Comparison of ENCODE assay signal across 9 mouse cellular contexts in genomic region chr6:48553819-48554218, GRCm38 (mm10). TPM values are rescaled to one million over a fixed set of nuclear protein-coding genes. Genes with fewer than 3 reads are reported as not detected.
DNase-seq lines count a peak whose midpoint lies in the region; ATAC-seq and TF ChIP-seq lines count a peak whose summit lies in the region.
"Had no signal": no experiment of that assay in that cellular context is flagged by ENCODE, and none has a peak within 500 bp of the region (broad histone marks: within the 10 kb centered on the region; RNA-seq: fewer than 3 reads in every experiment).

No protein-coding gene starts in this region.

- peak overlapping the region; percentile 75 for H3K4me2 ChIP-seq in heart, embryonic 15.5 days
- H3K4me2 ChIP-seq in hindbrain, embryonic 12.5 days (replicated peaks) = peak overlapping the region; percentile 78
- H3K4me2 ChIP-seq in midbrain, embryonic 15.5 days = peak overlapping the region; percentile 72

- H3K9me3 ChIP-seq in heart, embryonic 15.5 days (replicated peaks) = no peaks in the 10 kb centered on the region
- no peaks in the 10 kb centered on the region for H3K9me3 ChIP-seq in hindbrain, embryonic 12.5 days (replicated peaks)
- no peaks in the 10 kb centered on the region for H3K9me3 ChIP-seq in midbrain, embryonic 15.5 days

- TF ChIP-seq POLR2A in cortical plate, adult 2 months (IDR thresholded peaks at IDR 0.05; ENCODE audit: extremely low read depth, insufficient read depth, low read length) = no peak

- peaks cover 3% of the 10 kb centered on the region; the same call in 1 of the 2 replicates for H3K36me3 ChIP-seq in heart, embryonic 15.5 days
- H3K36me3 ChIP-seq in hindbrain, embryonic 12.5 days = peaks cover 14% of the 10 kb centered on the region
- peaks cover 6% of the 10 kb centered on the region; the same call in 1 of the 2 replicates for H3K36me3 ChIP-seq in midbrain, embryonic 15.5 days (replicated peaks)

- H3K9ac ChIP-seq in heart, embryonic 15.5 days = peak overlapping the region; percentile 61
- peak overlapping the region; percentile 74 for H3K9ac ChIP-seq in hindbrain, embryonic 12.5 days
- peak overlapping the region; percentile 65 for H3K9ac ChIP-seq in midbrain, embryonic 15.5 days

- H3K4me3 ChIP-seq in heart, embryonic 15.5 days = peak overlapping the region; percentile 64
- H3K4me3 ChIP-seq in cortical plate, adult 2 months (ENCODE audit: insufficient read depth, low read length) = peak overlapping the region; percentile 44; the same call in 1 of the 2 replicates
- peak overlapping the region; percentile 46 for H3K4me3 ChIP-seq in hindbrain, embryonic 12.5 days
- H3K4me3 ChIP-seq in midbrain, embryonic 15.5 days = peak overlapping the region; percentile 48

- TF ChIP-seq CTCF in cortical plate, adult 2 months (IDR thresholded peaks at IDR 0.05; ENCODE audit: extremely low read depth, insufficient read depth, low read length) = no peak

- H3K27me3 ChIP-seq in heart, embryonic 15.5 days = no peaks in the 10 kb centered on the region
- H3K27me3 ChIP-seq in hindbrain, embryonic 12.5 days = no peaks in the 10 kb centered on the region
- H3K27me3 ChIP-seq in midbrain, embryonic 15.5 days (replicated peaks) = no peaks in the 10 kb centered on the region; the same call in 1 of the 2 replicates

- 69% methylated on average over 4 of the region's 4 CpGs for WGBS in heart, embryonic 15.5 days
- WGBS in hindbrain, embryonic 12.5 days = 77% methylated on average over 4 of the region's 4 CpGs
- 77% methylated on average over 4 of the region's 4 CpGs for WGBS in midbrain, embryonic 15.5 days

- ATAC-seq in heart, embryonic 15.5 days (replicated peaks; ENCODE audit: insufficient number of reproducible peaks, insufficient read depth, low FRiP score, low read depth) = no peak
- peak; percentile 23 for ATAC-seq in hindbrain, embryonic 12.5 days (ENCODE audit: low FRiP score)
- ATAC-seq in midbrain, embryonic 15.5 days (replicated peaks) = peak; percentile 18

- DNase-seq in heart, adult 8-10 months (ENCODE audit: low spot score) = no peak
- no peak for DNase-seq in retina, embryonic 14.5 days (ENCODE audit: low spot score)
- DNase-seq in adrenal gland, postnatal 25 days = no peak
- no peak for DNase-seq in right cerebral cortex, postnatal 4 days

- peaks cover 14% of the 10 kb centered on the region for H3K4me1 ChIP-seq in heart, embryonic 15.5 days (replicated peaks)
- peaks cover 7% of the 10 kb centered on the region for H3K4me1 ChIP-seq in cortical plate, adult 2 months (ENCODE audit: control insufficient read depth, insufficient read depth, low read length)
- peaks cover 17% of the 10 kb centered on the region for H3K4me1 ChIP-seq in hindbrain, embryonic 12.5 days
- peaks cover 21% of the 10 kb centered on the region for H3K4me1 ChIP-seq in midbrain, embryonic 15.5 days

- peak overlapping the region; percentile 98 for H3K27ac ChIP-seq in heart, embryonic 15.5 days
- peak overlapping the region; percentile 90 for H3K27ac ChIP-seq in cortical plate, adult 2 months (ENCODE audit: insufficient read depth, low read length)
- H3K27ac ChIP-seq in hindbrain, embryonic 12.5 days = peak overlapping the region; percentile 96
- H3K27ac ChIP-seq in midbrain, embryonic 15.5 days = peak overlapping the region; percentile 97

RNA-seq across cellular contexts. Expression of gene Lrrc61, which starts 0.8 kb away (rescaled TPM):
- 6.0 and 7.0 TPM in 2 replicates for polyA plus RNA-seq in heart, embryonic 15.5 days (2015; fragmentation: Nextera tagmentation; extraction: Ambion mirVana)
- 10 to 100 TPM; 17.7 to 20.1 (median 18.8) TPM for total RNA-seq in heart, adult 8-10 months (2022)
- 22.7 and 25.2 TPM in 2 replicates for polyA plus RNA-seq in cortical plate, adult 2 months (2012; rRNA removed)
- 19.7 and 22.5 TPM in 2 replicates for polyA plus RNA-seq in hindbrain, embryonic 12.5 days (2016; fragmentation: Nextera tagmentation; extraction: Ambion mirVana)
- 27.9 and 28.5 TPM in 2 replicates for polyA plus RNA-seq in midbrain, embryonic 15.5 days (2015; fragmentation: Nextera tagmentation; extraction: Ambion mirVana)
- 43.3 and 59.5 TPM in 2 replicates for total RNA-seq in adrenal gland, postnatal 25 days (2021)

RNA-seq across cellular contexts. Expression of gene Atp6v0e2, which starts 16.4 kb away (rescaled TPM):
- polyA plus RNA-seq in heart, embryonic 15.5 days (2015; fragmentation: Nextera tagmentation; extraction: Ambion mirVana) = 17.5 and 18.6 TPM in 2 replicates
- 10 to 100 TPM; 18.1 to 27.4 (median 23.3) TPM for total RNA-seq in heart, adult 8-10 months (2022)
- 508 and 534 TPM in 2 replicates for polyA plus RNA-seq in cortical plate, adult 2 months (2012; rRNA removed)
- 74.7 and 75.0 TPM in 2 replicates for polyA plus RNA-seq in hindbrain, embryonic 12.5 days (2016; fragmentation: Nextera tagmentation; extraction: Ambion mirVana)
- 292 and 304 TPM in 2 replicates for polyA plus RNA-seq in midbrain, embryonic 15.5 days (2015; fragmentation: Nextera tagmentation; extraction: Ambion mirVana)
- 51.6 and 58.2 TPM in 2 replicates for total RNA-seq in adrenal gland, postnatal 25 days (2021)

RNA-seq across cellular contexts. Expression of gene Rarres2, which starts 18.8 kb away (rescaled TPM):
- 50.4 and 53.8 TPM in 2 replicates for polyA plus RNA-seq in heart, embryonic 15.5 days (2015; fragmentation: Nextera tagmentation; extraction: Ambion mirVana)
- total RNA-seq in heart, adult 8-10 months (2022) = 100 to 1,000 TPM in 1 of 4 experiments, 10 to 100 TPM in 3; 62.1 to 108 (median 77.5) TPM
- 17.2 and 23.2 TPM in 2 replicates for polyA plus RNA-seq in cortical plate, adult 2 months (2012; rRNA removed)
- 1.8 and 3.3 TPM in 2 replicates for polyA plus RNA-seq in hindbrain, embryonic 12.5 days (2016; fragmentation: Nextera tagmentation; extraction: Ambion mirVana)
- 4.5 and 5.6 TPM in 2 replicates for polyA plus RNA-seq in midbrain, embryonic 15.5 days (2015; fragmentation: Nextera tagmentation; extraction: Ambion mirVana)
- 28.6 and 36.8 TPM in 2 replicates for total RNA-seq in adrenal gland, postnatal 25 days (2021)

RNA-seq across cellular contexts. Expression of gene Gm45021, which starts 35.6 kb away (rescaled TPM):
- polyA plus RNA-seq in heart, embryonic 15.5 days (2015; fragmentation: Nextera tagmentation; extraction: Ambion mirVana) = 0.70 TPM in 1 of 2 replicates, not detected in the other
- total RNA-seq in heart, adult 8-10 months (2022) = not detected
- polyA plus RNA-seq in cortical plate, adult 2 months (2012; rRNA removed) = 1.1 TPM in 1 of 2 replicates, not detected in the other
- polyA plus RNA-seq in hindbrain, embryonic 12.5 days (2016; fragmentation: Nextera tagmentation; extraction: Ambion mirVana) = not detected in 2 replicates
- not detected in 2 replicates for polyA plus RNA-seq in midbrain, embryonic 15.5 days (2015; fragmentation: Nextera tagmentation; extraction: Ambion mirVana)
- not detected in 2 replicates for total RNA-seq in adrenal gland, postnatal 25 days (2021)
- total RNA-seq: layer of hippocampus, adult 18-20 months had no signal

RNA-seq across cellular contexts. Expression of gene Repin1, which starts 39.9 kb away (rescaled TPM):
- polyA plus RNA-seq in heart, embryonic 15.5 days (2015; fragmentation: Nextera tagmentation; extraction: Ambion mirVana) = 23.4 and 28.1 TPM in 2 replicates
- total RNA-seq in heart, adult 8-10 months (2022) = 10 to 100 TPM; 35.5 to 40.9 (median 36.3) TPM
- 81.8 and 96.1 TPM in 2 replicates for polyA plus RNA-seq in cortical plate, adult 2 months (2012; rRNA removed)
- 43.1 and 43.9 TPM in 2 replicates for polyA plus RNA-seq in hindbrain, embryonic 12.5 days (2016; fragmentation: Nextera tagmentation; extraction: Ambion mirVana)
- 48.9 and 50.4 TPM in 2 replicates for polyA plus RNA-seq in midbrain, embryonic 15.5 days (2015; fragmentation: Nextera tagmentation; extraction: Ambion mirVana)
- total RNA-seq in adrenal gland, postnatal 25 days (2021) = 66.1 and 67.8 TPM in 2 replicates
